Mouse (Mus musculus) liver, embryonic 13.5 days (tissue): Measurements from ENCODE around the gene Enthd1. TPM values are rescaled to one million over a fixed set of nuclear protein-coding genes. Genes with fewer than 3 reads are reported as not detected.
"Not testable (repeated sequence)": the region's sequence is repeated elsewhere in the genome, so short reads cannot be mapped to it uniquely, and the experiment has no call there.

Source experiments
- ATAC-seq: fragments of 200-750 bp; cut with Nextera tagmentation; 2 replicates; pipeline ENCODE4 v1.8.0; 2017; ENCODE audit warnings: low read depth, mild to moderate bottlenecking, moderate number of reproducible peaks, moderate library complexity
- DNase-seq: peaks from one replicate; pipeline ENCODE4 v3.0.0; 2022
- H3K27ac ChIP-seq: fragments of 300-500 bp; sonication (generic); 2 replicates; pipeline ENCODE4 v1.5.1; 2015; ENCODE audit warnings: moderate library complexity, mild to moderate bottlenecking, inconsistent platforms
- H3K27me3 ChIP-seq: fragments of 300-500 bp; sonication (generic); 2 replicates; pipeline ENCODE4 v1.6.1; 2015; ENCODE audit warnings: mild to moderate bottlenecking, inconsistent platforms
- H3K36me3 ChIP-seq: fragments of 300-500 bp; sonication (generic); 2 replicates; pipeline ENCODE4 v1.6.1; 2015; ENCODE audit warnings: mild to moderate bottlenecking, inconsistent platforms
- H3K4me1 ChIP-seq: fragments of 300-500 bp; sonication (generic); replicated peaks from 2 replicates; pipeline ENCODE4 v1.6.1; 2015; ENCODE audit warnings: inconsistent platforms
- H3K4me2 ChIP-seq: fragments of 300-500 bp; sonication (generic); 2 replicates; pipeline ENCODE4 v1.6.1; 2015; ENCODE audit warnings: inconsistent platforms, mild to moderate bottlenecking, moderate library complexity
- H3K4me3 ChIP-seq: fragments of 300-500 bp; sonication (generic); replicated peaks from 2 replicates; pipeline ENCODE4 v1.5.1; 2015; ENCODE audit warnings: mild to moderate bottlenecking, inconsistent platforms
- H3K9ac ChIP-seq: fragments of 300-500 bp; sonication (generic); 2 replicates; pipeline ENCODE4 v1.6.1; 2015; ENCODE audit warnings: mild to moderate bottlenecking, inconsistent platforms
- H3K9me3 ChIP-seq: fragments of 300-500 bp; sonication (generic); replicated peaks from 2 replicates; pipeline ENCODE4 v1.6.1; 2016; ENCODE audit warnings: inconsistent platforms
- WGBS: fragments of 180-500 bp; shearing (Covaris S2); methylation state at CpG from one replicate; pipeline ENCODE4 v1.1.7; 2015; ENCODE audit not compliant: insufficient replicate concordance; 5-methylcytosine and 5-hydroxymethylcytosine counted together
- polyA plus RNA-seq: library from polyadenylated mRNA; unstranded; fragments of >200 nt; fragmentation: Nextera tagmentation; extraction: Ambion mirVana; gene quantifications from 2 replicates; pipeline ENCODE4 v1.2.1, GENCODE M21; 2015

Gene Enthd1
- polyA plus RNA-seq, 1 experiment from 2014 or later: not detected

- H3K4me1 ChIP-seq: peaks cover 47% of the 10 kb centered on the region
- no peaks in the 10 kb centered on the region for H3K36me3 ChIP-seq
- H3K27me3 ChIP-seq: no peaks in the 10 kb centered on the region
- 20% methylated on average over 8 of the region's 8 CpGs for WGBS
- DNase-seq: peak; percentile 79
- H3K9ac ChIP-seq: peak overlapping the region; percentile 64
- peak; percentile 97 for ATAC-seq
- peak overlapping the region; percentile 25; the same call in 1 of the 2 replicates for H3K4me3 ChIP-seq
- peak overlapping the region; percentile 62 for H3K4me2 ChIP-seq
- H3K27ac ChIP-seq: peak overlapping the region; percentile 96
- no peaks in the 10 kb centered on the region for H3K9me3 ChIP-seq
Measured at GRCm38 (mm10) chr15:80532281-80533072, 32.5 kb downstream of the Enthd1 start.

GRCm38 (mm10) chr15:80531026-80531425, 33.9 kb downstream of the Enthd1 start:
- Histone ChIP-seq H3K27me3 (no peaks in the 10 kb centered on the region), H3K27ac (peak overlapping the region; percentile 96), H3K36me3 (no peaks in the 10 kb centered on the region), H3K4me2 (peak overlapping the region; percentile 30), H3K4me1 (peaks cover 44% of the 10 kb centered on the region), H3K9me3 (no peaks in the 10 kb centered on the region), H3K9ac (peak overlapping the region; percentile 64), H3K4me3 (no peak overlapping the region)
- WGBS: 28% methylated on average over 9 of the region's 9 CpGs
- ATAC-seq: peak; percentile 41
- DNase-seq: peak; percentile 48

- H3K36me3 ChIP-seq: no peaks in the 10 kb centered on the region
- H3K9ac ChIP-seq: peak overlapping the region; percentile 37; the same call in 1 of the 2 replicates
- ATAC-seq: no peak
- H3K27me3 ChIP-seq: no peaks in the 10 kb centered on the region
- no peak for DNase-seq
- no peak overlapping the region for H3K4me3 ChIP-seq
- H3K4me1 ChIP-seq: peaks cover 44% of the 10 kb centered on the region
- H3K27ac ChIP-seq: peak overlapping the region; percentile 96
- WGBS: 62% methylated on average over 20 of the region's 20 CpGs
- H3K4me2 ChIP-seq: peak overlapping the region; percentile 30; the same call in 1 of the 2 replicates
- H3K9me3 ChIP-seq: peaks cover 3% of the 10 kb centered on the region; the same call in 1 of the 2 replicates
Measured at GRCm38 (mm10) chr15:80529955-80530869, 34.7 kb downstream of the Enthd1 start.

GRCm38 (mm10) chr15:80521661-80522388, 43.1 kb downstream of the Enthd1 start:
- Histone ChIP-seq H3K4me1 (peaks cover 42% of the 10 kb centered on the region), H3K4me3 (no peak overlapping the region), H3K4me2 (no peak overlapping the region), H3K9ac (no peak overlapping the region), H3K27ac (0 out of 2 replicates have a peak overlapping the region, but pooled peaks have one; percentile 53), H3K36me3 (no peaks in the 10 kb centered on the region), H3K9me3 (peaks cover 3% of the 10 kb centered on the region; the same call in 1 of the 2 replicates), H3K27me3 (no peaks in the 10 kb centered on the region)
- DNase-seq (no peak), ATAC-seq (no peak)
- WGBS: 41% methylated on average over 9 of the region's 10 CpGs

- Histone ChIP-seq H3K27ac (no peak overlapping the region; the same call in 1 of the 2 replicates), H3K4me1 (peaks cover 42% of the 10 kb centered on the region), H3K9me3 (no peaks in the 10 kb centered on the region), H3K9ac (no peak overlapping the region), H3K4me3 (no peak overlapping the region), H3K4me2 (no peak overlapping the region), H3K36me3 (no peaks in the 10 kb centered on the region), H3K27me3 (peaks cover 5% of the 10 kb centered on the region; the same call in 1 of the 2 replicates)
- 85% methylated on average over 5 of the region's 5 CpGs for WGBS
- ATAC-seq: no peak
- no peak for DNase-seq
Measured at GRCm38 (mm10) chr15:80519931-80520330, 45.0 kb downstream of the Enthd1 start.

- H3K4me3 ChIP-seq: peak overlapping the region; percentile 22; the same call in 1 of the 2 replicates
Measured at GRCm38 (mm10) chr15:80518567-80519223, 46.3 kb downstream of the Enthd1 start.

GRCm38 (mm10) chr15:80517996-80518395, 47.0 kb downstream of the Enthd1 start:
- H3K4me2 ChIP-seq: peak overlapping the region; percentile 59
- H3K36me3 ChIP-seq: no peaks in the 10 kb centered on the region
- ATAC-seq: peak; percentile 84
- 8% methylated on average over 9 of the region's 9 CpGs for WGBS
- H3K9me3 ChIP-seq: no peaks in the 10 kb centered on the region
- H3K27me3 ChIP-seq: peaks cover 5% of the 10 kb centered on the region; the same call in 1 of the 2 replicates
- H3K9ac ChIP-seq: peak overlapping the region; percentile 63
- H3K27ac ChIP-seq: peak overlapping the region; percentile 69
- H3K4me1 ChIP-seq: peaks cover 42% of the 10 kb centered on the region
- peak overlapping the region; percentile 22; the same call in 1 of the 2 replicates for H3K4me3 ChIP-seq
- DNase-seq: peak; percentile 54

More at GRCm38 (mm10) chr15:80518567-80519223, 46.3 kb downstream of the Enthd1 start:
- Histone ChIP-seq H3K9me3 (no peaks in the 10 kb centered on the region), H3K36me3 (no peaks in the 10 kb centered on the region), H3K27ac (peak overlapping the region; percentile 69), H3K4me1 (peaks cover 42% of the 10 kb centered on the region), H3K4me2 (peak overlapping the region; percentile 59), H3K27me3 (peaks cover 5% of the 10 kb centered on the region; the same call in 1 of the 2 replicates), H3K9ac (peak overlapping the region; percentile 63)
- ATAC-seq: peak; percentile 80
- 33% methylated on average over 12 of the region's 12 CpGs for WGBS
- peak; percentile 50 for DNase-seq

- peaks cover 39% of the 10 kb centered on the region for H3K4me1 ChIP-seq
- H3K9me3 ChIP-seq: no peaks in the 10 kb centered on the region
- no peak for DNase-seq
- H3K4me2 ChIP-seq: no peak overlapping the region
- no peak for ATAC-seq
- no peak overlapping the region for H3K27ac ChIP-seq
- H3K36me3 ChIP-seq: no peaks in the 10 kb centered on the region
- H3K4me3 ChIP-seq: no peak overlapping the region
- H3K27me3 ChIP-seq: peaks cover 5% of the 10 kb centered on the region; the same call in 1 of the 2 replicates
- 70% methylated on average over 3 of the region's 3 CpGs for WGBS
- no peak overlapping the region for H3K9ac ChIP-seq
Measured at GRCm38 (mm10) chr15:80516525-80516924, 48.4 kb downstream of the Enthd1 start.

- no peak for DNase-seq
- Histone ChIP-seq H3K4me1 (no peaks in the 10 kb centered on the region), H3K4me2 (no peak overlapping the region), H3K9me3 (no peaks in the 10 kb centered on the region), H3K27me3 (0 out of 2 replicates have a peak, but pooled peaks cover 4% of the 10 kb centered on the region), H3K4me3 (no peak overlapping the region), H3K9ac (no peak overlapping the region), H3K36me3 (no peaks in the 10 kb centered on the region), H3K27ac (no peak overlapping the region)
- 22% methylated on average over 4 of the region's 4 CpGs for WGBS
- no peak for ATAC-seq
Measured at GRCm38 (mm10) chr15:80505086-80505485, 59.9 kb downstream of the Enthd1 start.

- H3K36me3 ChIP-seq, H3K27ac ChIP-seq, H3K4me3 ChIP-seq, H3K4me1 ChIP-seq, H3K9me3 ChIP-seq, DNase-seq, H3K4me2 ChIP-seq, ATAC-seq, H3K9ac ChIP-seq, H3K27me3 ChIP-seq: not testable (repeated sequence)
- WGBS: 87% methylated on average over 4 of the region's 4 CpGs
Measured at GRCm38 (mm10) chr15:80503155-80503554, 61.8 kb downstream of the Enthd1 start.
